Mouse (Mus musculus) limb, embryonic 14.5 days (tissue): ENCODE data around the gene Grk2. TPM values are rescaled to one million over a fixed set of nuclear protein-coding genes. Genes with fewer than 3 reads are reported as not detected.

Experiments
- ATAC-seq: fragments of 200-750 bp; cut with Nextera tagmentation; 2 replicates; pipeline ENCODE4 v1.8.0; 2017; ENCODE audit warnings: low read depth, moderate number of reproducible peaks, moderate TSS enrichment; ENCODE audit not compliant: low FRiP score
- DNase-seq: peaks from one replicate; pipeline ENCODE4 v3.0.0-alpha.2; 2015; ENCODE audit warnings: low spot score
- H3K27ac ChIP-seq: fragments of 300-500 bp; sonication (generic); replicated peaks from 2 replicates; pipeline ENCODE4 v1.5.1; 2014; ENCODE audit warnings: low read depth, mild to moderate bottlenecking, low read length, moderate library complexity, mixed read lengths
- H3K27me3 ChIP-seq: fragments of 300-500 bp; sonication (generic); 2 replicates; pipeline ENCODE4 v1.6.1; 2014; ENCODE audit warnings: low read length, mixed read lengths; ENCODE audit not compliant: control insufficient read depth, insufficient read depth
- H3K36me3 ChIP-seq: fragments of 300-500 bp; sonication (generic); 2 replicates; pipeline ENCODE4 v1.6.1; 2014; ENCODE audit warnings: mild to moderate bottlenecking, low read length, moderate library complexity, mixed read lengths; ENCODE audit not compliant: control insufficient read depth, insufficient read depth
- H3K4me1 ChIP-seq: fragments of 300-500 bp; sonication (generic); 2 replicates; pipeline ENCODE4 v1.6.1; 2014; ENCODE audit warnings: antibody characterized with exemption, low read length, mixed read lengths; ENCODE audit not compliant: control insufficient read depth, insufficient read depth
- H3K4me2 ChIP-seq: fragments of 300-500 bp; sonication (generic); replicated peaks from 2 replicates; pipeline ENCODE4 v1.6.1; 2014; ENCODE audit warnings: low read depth, mild to moderate bottlenecking, low read length, moderate library complexity; ENCODE audit not compliant: severe bottlenecking
- H3K4me3 ChIP-seq: fragments of 300-500 bp; sonication (generic); replicated peaks from 2 replicates; pipeline ENCODE4 v1.5.1; 2014; ENCODE audit warnings: low read length
- H3K9ac ChIP-seq: fragments of 300-500 bp; sonication (generic); 2 replicates; pipeline ENCODE4 v1.6.1; 2014; ENCODE audit warnings: mild to moderate bottlenecking, low read depth, low read length, moderate library complexity; ENCODE audit not compliant: severe bottlenecking
- H3K9me3 ChIP-seq: fragments of 300-500 bp; sonication (generic); 2 replicates; pipeline ENCODE4 v1.6.1; 2016; ENCODE audit warnings: low read length; ENCODE audit not compliant: control insufficient read depth
- POLR2A ChIP-seq: fragments of 200-500 bp; IDR thresholded peaks from 2 replicates; pipeline ENCODE4 v1.8.0; 2012; ENCODE audit warnings: inconsistent platforms, mild to moderate bottlenecking, moderate library complexity, borderline replicate concordance; ENCODE audit not compliant: insufficient read depth, insufficient read length; ENCODE audit errors: extremely low read depth
- WGBS: fragments of 180-500 bp; shearing (Covaris S2); extraction: QIAGEN DNeasy Blood & Tissue Kit; methylation state at CpG from one replicate; pipeline ENCODE4 v1.1.7; 2014; 5-methylcytosine and 5-hydroxymethylcytosine counted together
- polyA plus RNA-seq, 2 experiments: library from polyadenylated mRNA; depleted of rRNA in 1 of 2; stranded (reverse) in 1 of 2; unstranded in 1 of 2; fragments of >200 nt; fragmentation: Nextera tagmentation in 1 of 2; extraction: Ambion mirVana in 1 of 2; gene quantifications; 2 replicates each; pipeline versions ENCODE4 v1.2.1 to v1.2.3; 2012 to 2014

Gene Grk2
- polyA plus RNA-seq, 2 experiments = 22.9 to 83.6 TPM

GRCm38 (mm10) chr19:4304251-4304821, 1.7 kb downstream of the Grk2 start:
- H3K36me3 ChIP-seq = no peaks in the 10 kb centered on the region
- H3K4me2 ChIP-seq = peak overlapping the region; percentile 85
- 66% methylated on average over 5 of the region's 5 CpGs for WGBS
- H3K4me1 ChIP-seq = peaks cover 55% of the 10 kb centered on the region
- no peak for ATAC-seq
- no peaks in the 10 kb centered on the region for H3K9me3 ChIP-seq
- DNase-seq = no peak
- H3K27me3 ChIP-seq = no peaks in the 10 kb centered on the region
- no peak overlapping the region for H3K27ac ChIP-seq
- 0 out of 2 replicates have a peak overlapping the region, but pooled peaks have one; percentile 5 for H3K9ac ChIP-seq
- H3K4me3 ChIP-seq = peak overlapping the region; percentile 97; the same call in 1 of the 2 replicates
- TF ChIP-seq POLR2A = no peak

GRCm38 (mm10) chr19:4303640-4303995, 2.4 kb downstream of the Grk2 start:
- Histone ChIP-seq H3K9me3 (no peaks in the 10 kb centered on the region), H3K4me1 (peaks cover 55% of the 10 kb centered on the region), H3K27ac (no peak overlapping the region), H3K36me3 (no peaks in the 10 kb centered on the region), H3K4me2 (no peak overlapping the region; the same call in 1 of the 2 replicates), H3K27me3 (no peaks in the 10 kb centered on the region), H3K9ac (0 out of 2 replicates have a peak overlapping the region, but pooled peaks have one; percentile 38), H3K4me3 (no peak overlapping the region)
- no peak for TF ChIP-seq POLR2A
- ATAC-seq (no peak), DNase-seq (no peak)
- 91% methylated on average over 5 of the region's 5 CpGs for WGBS

GRCm38 (mm10) chr19:4302936-4303639, 2.9 kb downstream of the Grk2 start:
- WGBS = 54% methylated on average over 7 of the region's 7 CpGs
- H3K9ac ChIP-seq = peak overlapping the region; percentile 38

GRCm38 (mm10) chr19:4301735-4302651, 4.0 kb downstream of the Grk2 start:
- Histone ChIP-seq H3K36me3 (no peaks in the 10 kb centered on the region), H3K4me1 (peaks cover 54% of the 10 kb centered on the region), H3K4me3 (peak overlapping the region; percentile 3), H3K27me3 (no peaks in the 10 kb centered on the region), H3K9ac (peak overlapping the region; percentile 38), H3K27ac (peak overlapping the region; percentile 71), H3K4me2 (peak overlapping the region; percentile 28), H3K9me3 (no peaks in the 10 kb centered on the region)
- DNase-seq = no peak
- 18% methylated on average over 21 of the region's 21 CpGs for WGBS
- ATAC-seq = no peak
- no peak for TF ChIP-seq POLR2A

More at GRCm38 (mm10) chr19:4302936-4303639, 2.9 kb downstream of the Grk2 start:
- H3K9me3 ChIP-seq = no peaks in the 10 kb centered on the region
- ATAC-seq (no peak), DNase-seq (no peak)
- TF ChIP-seq POLR2A = no peak
- peak overlapping the region; percentile 28 for H3K4me2 ChIP-seq
- H3K36me3 ChIP-seq = no peaks in the 10 kb centered on the region
- no peaks in the 10 kb centered on the region for H3K27me3 ChIP-seq
- H3K4me1 ChIP-seq = peaks cover 55% of the 10 kb centered on the region
- H3K4me3 ChIP-seq = no peak overlapping the region
- H3K27ac ChIP-seq = peak overlapping the region; percentile 61; the same call in 1 of the 2 replicates
